Mouse (Mus musculus) lung, embryonic 14.5 days (tissue): Measurements from ENCODE around the gene Miga1. TPM values are rescaled to one million over a fixed set of nuclear protein-coding genes. Genes with fewer than 3 reads are reported as not detected.

ENCODE experiments used
- ATAC-seq: fragments of 200-750 bp; cut with Nextera tagmentation; 2 replicates; pipeline ENCODE4 v1.8.0; 2017; ENCODE audit warnings: mild to moderate bottlenecking, moderate TSS enrichment, moderate library complexity; ENCODE audit not compliant: insufficient read depth
- DNase-seq: peaks from one replicate; pipeline ENCODE4 v3.0.0-alpha.2; 2015
- H3K27ac ChIP-seq: fragments of 300-500 bp; sonication (generic); 2 replicates; pipeline ENCODE4 v1.5.1; 2014; ENCODE audit warnings: low read depth, mild to moderate bottlenecking, moderate library complexity
- H3K27me3 ChIP-seq: fragments of 300-500 bp; sonication (generic); 2 replicates; pipeline ENCODE4 v1.6.1; 2014; ENCODE audit warnings: low read length, control low read depth; ENCODE audit not compliant: insufficient read depth
- H3K36me3 ChIP-seq: fragments of 300-500 bp; sonication (generic); 2 replicates; pipeline ENCODE4 v1.6.1; 2014; ENCODE audit warnings: control low read depth; ENCODE audit not compliant: insufficient read depth
- H3K4me1 ChIP-seq: fragments of 300-500 bp; sonication (generic); 2 replicates; pipeline ENCODE4 v1.6.1; 2014; ENCODE audit warnings: antibody characterized with exemption, control low read depth; ENCODE audit not compliant: insufficient read depth
- H3K4me2 ChIP-seq: fragments of 300-500 bp; sonication (generic); 2 replicates; pipeline ENCODE4 v1.6.1; 2014; ENCODE audit warnings: mild to moderate bottlenecking
- H3K4me3 ChIP-seq: fragments of 300-500 bp; sonication (generic); 2 replicates; pipeline ENCODE4 v1.5.1; 2014; ENCODE audit warnings: low read depth, low read length
- H3K9ac ChIP-seq: fragments of 300-500 bp; sonication (generic); 2 replicates; pipeline ENCODE4 v1.6.1; 2014
- H3K9me3 ChIP-seq: fragments of 300-500 bp; sonication (generic); 2 replicates; pipeline ENCODE4 v1.6.1; 2016; ENCODE audit warnings: low read depth, low read length, control low read depth
- CTCF ChIP-seq: IDR thresholded peaks from 2 replicates; pipeline ENCODE4 v1.5.1; 2016; ENCODE audit warnings: antibody characterized with exemption, low read depth
- WGBS: fragments of 180-500 bp; shearing (Covaris S2); extraction: QIAGEN DNeasy Blood & Tissue Kit; methylation state at CpG from one replicate; pipeline ENCODE4 v1.1.7; 2014; 5-methylcytosine and 5-hydroxymethylcytosine counted together
- polyA plus RNA-seq: library from polyadenylated mRNA; unstranded; fragments of >200 nt; fragmentation: Nextera tagmentation; extraction: Ambion mirVana; gene quantifications from 2 replicates; pipeline ENCODE4 v1.2.1, GENCODE M21; 2014

Miga1 gene
- polyA plus RNA-seq, 1 experiment from 2014 or later = 20.3 TPM

DNA sequence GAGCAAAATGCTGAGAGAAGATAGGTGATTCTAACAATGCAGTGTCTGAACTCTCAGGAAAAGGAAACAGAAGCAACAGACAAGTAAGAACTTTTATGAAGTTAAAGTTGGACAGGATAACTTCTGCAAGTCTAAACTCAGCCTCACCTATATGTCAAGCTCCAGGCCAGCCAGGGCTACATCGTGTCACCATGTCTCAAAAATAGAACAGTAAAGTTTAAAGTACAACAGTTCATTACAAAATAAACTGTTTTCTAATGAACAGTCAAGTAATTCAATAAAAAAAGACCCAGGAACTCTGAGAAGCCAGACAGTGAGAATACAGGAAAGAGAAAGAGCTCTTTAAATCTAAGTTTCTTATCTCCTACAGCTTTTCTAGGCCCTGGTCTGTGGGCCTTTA lies 89.7 kb downstream of the Miga1 start:
- ATAC-seq = no peak

DNA sequence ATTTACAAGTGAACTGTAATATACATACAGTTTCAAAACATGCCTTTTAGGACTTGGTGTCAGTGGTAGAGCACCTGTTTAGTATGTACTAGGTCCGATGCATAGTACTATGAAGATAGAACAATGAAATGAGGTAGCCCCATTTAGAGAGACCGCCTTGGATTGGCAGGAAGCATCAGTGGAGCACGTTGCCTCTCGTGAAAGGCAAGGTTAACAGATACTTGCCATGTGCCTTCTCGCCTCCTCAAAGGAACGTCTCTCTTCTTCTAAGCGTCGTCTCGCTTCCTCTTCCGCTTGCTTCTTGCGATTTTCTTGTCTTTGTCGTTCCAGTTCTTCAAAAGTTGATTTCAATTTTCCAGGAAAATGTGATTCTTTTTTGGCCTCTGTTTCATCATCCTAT lies 92.5 kb downstream of the Miga1 start:
- ATAC-seq (no peak), DNase-seq (no peak)
- Histone ChIP-seq H3K9me3 (no peaks in the 10 kb centered on the region), H3K27me3 (no peaks in the 10 kb centered on the region), H3K9ac (no peak overlapping the region), H3K4me3 (no peak overlapping the region), H3K27ac (no peak overlapping the region), H3K4me1 (no peaks in the 10 kb centered on the region), H3K4me2 (no peak overlapping the region), H3K36me3 (peaks cover 46% of the 10 kb centered on the region)
- 83% methylated on average over 12 of the region's 12 CpGs for WGBS
- no peak for TF ChIP-seq CTCF

More for the DNA sequence above, 89.7 kb downstream of the Miga1 start:
- Histone ChIP-seq H3K36me3 (peaks cover 42% of the 10 kb centered on the region), H3K27ac (no peak overlapping the region), H3K4me3 (no peak overlapping the region), H3K9me3 (no peaks in the 10 kb centered on the region), H3K27me3 (no peaks in the 10 kb centered on the region), H3K4me2 (no peak overlapping the region), H3K9ac (no peak overlapping the region), H3K4me1 (no peaks in the 10 kb centered on the region)
- no peak for TF ChIP-seq CTCF
- DNase-seq = no peak
- WGBS = 90% methylated on average over 1 of the region's 1 CpGs

DNA sequence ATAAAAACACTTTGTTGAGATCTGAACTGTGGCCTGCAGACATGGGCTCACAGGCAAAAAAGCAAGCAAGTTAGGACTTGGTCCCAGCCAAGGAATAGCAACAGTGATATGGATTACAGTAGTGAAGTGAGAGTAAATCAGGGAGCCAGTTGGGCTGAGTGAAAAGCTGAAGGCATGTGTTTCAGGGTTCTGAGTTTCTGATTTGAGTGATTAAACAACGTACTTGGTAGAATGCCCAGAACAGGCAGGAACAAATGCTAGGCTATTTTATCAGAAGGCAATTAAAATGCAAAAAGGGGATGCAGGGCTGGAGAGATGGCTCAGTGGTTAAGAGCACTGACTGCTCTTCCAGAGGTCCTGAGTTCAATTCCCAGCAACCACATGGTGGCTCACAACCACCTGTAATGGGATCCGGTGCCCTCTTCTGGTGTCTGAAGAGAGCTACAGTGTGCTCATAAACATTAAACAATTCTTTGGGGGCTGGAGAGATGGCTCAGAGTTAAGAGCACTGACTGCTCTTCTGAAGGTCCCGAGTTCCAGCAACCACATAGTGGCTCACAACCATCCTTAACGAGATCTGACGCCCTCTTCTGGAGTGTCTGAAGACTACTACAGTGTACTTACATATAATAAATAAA lies 94.8 kb downstream of the Miga1 start:
- TF ChIP-seq CTCF = no peak
- Histone ChIP-seq H3K4me2 (no peak overlapping the region), H3K9me3 (no peaks in the 10 kb centered on the region), H3K36me3 (peaks cover 51% of the 10 kb centered on the region), H3K9ac (no peak overlapping the region), H3K4me3 (no peak overlapping the region), H3K27me3 (no peaks in the 10 kb centered on the region), H3K4me1 (no peaks in the 10 kb centered on the region), H3K27ac (no peak overlapping the region)
- whole genome bisulfite sequencing = 74% methylated on average over 5 of the region's 5 CpGs
- DNase-seq (peak; percentile 51), ATAC-seq (no peak)

DNA sequence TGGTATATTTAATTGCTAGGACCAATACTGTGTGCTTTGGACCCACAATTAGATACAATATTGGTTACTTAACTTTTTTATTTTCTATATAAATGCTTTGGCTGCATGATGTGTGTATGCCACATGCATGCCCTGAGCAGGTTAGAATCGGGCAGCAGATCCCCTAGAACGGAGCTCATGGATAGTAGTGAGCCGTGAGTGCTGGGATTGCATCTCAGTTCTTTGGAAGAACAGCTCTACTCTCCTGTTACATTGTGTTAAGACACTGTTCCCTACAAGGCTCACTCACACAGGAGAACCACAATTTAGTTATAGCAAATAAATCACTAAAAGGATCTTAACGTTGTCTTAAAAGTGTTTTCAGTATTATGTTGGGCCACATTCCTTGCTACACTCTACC lies 96.9 kb downstream of the Miga1 start:
- 66% methylated on average over 4 of the region's 4 CpGs for WGBS
- H3K9me3 ChIP-seq = no peaks in the 10 kb centered on the region
- H3K36me3 ChIP-seq = peaks cover 51% of the 10 kb centered on the region
- H3K4me3 ChIP-seq = no peak overlapping the region
- H3K27me3 ChIP-seq = no peaks in the 10 kb centered on the region
- no peak for TF ChIP-seq CTCF
- H3K27ac ChIP-seq = no peak overlapping the region
- no peak overlapping the region for H3K4me2 ChIP-seq
- no peak for ATAC-seq
- H3K4me1 ChIP-seq = no peaks in the 10 kb centered on the region
- H3K9ac ChIP-seq = no peak overlapping the region
- DNase-seq = no peak

GRCm38 (mm10) chr3:152241098-152241497 lies 99.1 kb downstream of the Miga1 start:
- no peak for TF ChIP-seq CTCF
- ATAC-seq (no peak), DNase-seq (no peak)
- Histone ChIP-seq H3K4me1 (no peaks in the 10 kb centered on the region), H3K4me3 (no peak overlapping the region), H3K4me2 (no peak overlapping the region), H3K27ac (no peak overlapping the region), H3K27me3 (no peaks in the 10 kb centered on the region), H3K9ac (no peak overlapping the region), H3K9me3 (no peaks in the 10 kb centered on the region), H3K36me3 (peaks cover 56% of the 10 kb centered on the region)
- WGBS = 65% methylated on average over 3 of the region's 3 CpGs

GRCm38 (mm10) chr3:152239592-152239991 lies 100.6 kb downstream of the Miga1 start:
- H3K9ac ChIP-seq = no peak overlapping the region
- no peak overlapping the region for H3K4me2 ChIP-seq
- H3K4me1 ChIP-seq = no peaks in the 10 kb centered on the region
- DNase-seq = no peak
- no peak for TF ChIP-seq CTCF
- no peaks in the 10 kb centered on the region for H3K9me3 ChIP-seq
- 93% methylated on average over 1 of the region's 1 CpGs for WGBS
- H3K36me3 ChIP-seq = peaks cover 59% of the 10 kb centered on the region
- no peak overlapping the region for H3K27ac ChIP-seq
- no peaks in the 10 kb centered on the region for H3K27me3 ChIP-seq
- H3K4me3 ChIP-seq = no peak overlapping the region
- ATAC-seq = peak; percentile 18; the same call in 1 of the 2 replicates

- no peak overlapping the region for H3K27ac ChIP-seq
Observed at GRCm38 (mm10) chr3:152238836-152239235, 101.4 kb downstream of the Miga1 start.

More at GRCm38 (mm10) chr3:152238836-152239235, 101.4 kb downstream of the Miga1 start:
- Histone ChIP-seq H3K36me3 (peaks cover 66% of the 10 kb centered on the region), H3K9ac (no peak overlapping the region), H3K27me3 (no peaks in the 10 kb centered on the region), H3K4me2 (no peak overlapping the region), H3K4me3 (no peak overlapping the region), H3K4me1 (no peaks in the 10 kb centered on the region), H3K9me3 (no peaks in the 10 kb centered on the region)
- DNase-seq (peak; percentile 70), ATAC-seq (peak; percentile 32; the same call in 1 of the 2 replicates)
- 51% methylated on average over 2 of the region's 2 CpGs for WGBS
- 0 out of 2 replicates have a peak, but pooled peaks have one; percentile 7 for TF ChIP-seq CTCF
